Comparison of ENCODE assay signal across 26 mouse cellular contexts in genomic region chr7:83921637-83922036, GRCm38 (mm10).
"Had no signal": no experiment of that assay in that cellular context is flagged by ENCODE, and none has a peak within 500 bp of the region (broad histone marks: within the 10 kb centered on the region; RNA-seq: fewer than 3 reads in every experiment).

No protein-coding gene starts in this region.

- H3K4me3 ChIP-seq: heart, embryonic 10.5 days; heart, embryonic 12.5 days; hindbrain, embryonic 13.5 days; intestine, embryonic 15.5 days; kidney, embryonic 15.5 days; limb, embryonic 13.5 days; limb, embryonic 15.5 days; liver, embryonic 12.5 days had no signal

- H3K9ac ChIP-seq: heart, embryonic 12.5 days; hindbrain, embryonic 13.5 days; intestine, embryonic 15.5 days; kidney, embryonic 15.5 days; limb, embryonic 13.5 days; limb, embryonic 15.5 days; liver, embryonic 12.5 days; liver, embryonic 14.5 days had no signal

- H3K9me3 ChIP-seq: heart, embryonic 10.5 days; heart, embryonic 12.5 days; hindbrain, embryonic 13.5 days; intestine, embryonic 15.5 days; kidney, embryonic 15.5 days; limb, embryonic 13.5 days; limb, embryonic 15.5 days; liver, embryonic 12.5 days had no signal

- ATAC-seq: hindbrain, embryonic 16.5 days; inflammation-experienced regulatory T-cells, adult 6 months; intestine, embryonic 15.5 days; intestine, postnatal 0 days; liver, embryonic 12.5 days had no signal

- DNase-seq: gastrocnemius, postnatal 14 days; gastrocnemius, postnatal 36 days; heart, adult 18-20 months; heart, postnatal 14 days; heart, postnatal 36 days; kidney, adult 2 months; kidney, adult 9 months; kidney, postnatal 14 days; kidney, postnatal 36 days; layer of hippocampus, adult 9-11 months; layer of hippocampus, postnatal 36 days; left cerebral cortex, postnatal 4 days; lung, adult 18-20 months had no signal

- H3K27ac ChIP-seq: heart, embryonic 10.5 days; hindbrain, embryonic 13.5 days; intestine, embryonic 15.5 days; kidney, embryonic 15.5 days; kidney, postnatal 0 days; limb, embryonic 13.5 days; limb, embryonic 15.5 days; liver, embryonic 12.5 days; liver, embryonic 14.5 days had no signal

- H3K4me1 ChIP-seq: heart, embryonic 10.5 days; heart, embryonic 12.5 days; hindbrain, embryonic 13.5 days; intestine, embryonic 15.5 days; kidney, embryonic 15.5 days; limb, embryonic 13.5 days; limb, embryonic 15.5 days; liver, embryonic 12.5 days had no signal

- H3K36me3 ChIP-seq: heart, embryonic 10.5 days; heart, embryonic 12.5 days; hindbrain, embryonic 13.5 days; intestine, embryonic 15.5 days; kidney, embryonic 15.5 days; limb, embryonic 13.5 days; limb, embryonic 15.5 days; liver, embryonic 12.5 days had no signal

- H3K4me2 ChIP-seq: heart, embryonic 12.5 days; hindbrain, embryonic 13.5 days; intestine, embryonic 15.5 days; kidney, embryonic 15.5 days; limb, embryonic 13.5 days; limb, embryonic 15.5 days; liver, embryonic 12.5 days had no signal

- H3K27me3 ChIP-seq: heart, embryonic 12.5 days; hindbrain, embryonic 13.5 days; intestine, embryonic 15.5 days; kidney, embryonic 15.5 days; limb, embryonic 13.5 days; limb, embryonic 15.5 days; liver, embryonic 12.5 days had no signal
